Mouse (Mus musculus) kidney, postnatal 0 days (tissue): ENCODE measurements around the gene Sbf2. TPM values are rescaled to one million over a fixed set of nuclear protein-coding genes. Genes with fewer than 3 reads are reported as not detected.
A peak's percentile ranks its signal among the peaks of the same experiment; 100 is the strongest.

ENCODE experiments used
- ATAC-seq: fragments of 200-750 bp; cut with Nextera tagmentation; replicated peaks from 2 replicates; pipeline ENCODE4 v1.8.0; 2017; ENCODE audit warnings: low read depth, moderate number of reproducible peaks, moderate TSS enrichment, moderate library complexity; ENCODE audit not compliant: low FRiP score
- DNase-seq: peaks from one replicate; pipeline ENCODE4 v3.0.0-alpha.2; 2016; ENCODE audit warnings: low spot score
- H3K27ac ChIP-seq: fragments of 300-500 bp; sonication (generic); 2 replicates; pipeline ENCODE4 v1.5.1; 2014; ENCODE audit warnings: mild to moderate bottlenecking
- H3K27me3 ChIP-seq: fragments of 300-500 bp; sonication (generic); 2 replicates; pipeline ENCODE4 v1.6.1; 2014; ENCODE audit warnings: low read length, mixed read lengths; ENCODE audit not compliant: insufficient read depth
- H3K36me3 ChIP-seq: fragments of 300-500 bp; sonication (generic); 2 replicates; pipeline ENCODE4 v1.6.1; 2014; ENCODE audit warnings: low read length, mixed read lengths; ENCODE audit not compliant: insufficient read depth
- H3K4me1 ChIP-seq: fragments of 300-500 bp; sonication (generic); replicated peaks from 2 replicates; pipeline ENCODE4 v1.6.1; 2014; ENCODE audit warnings: antibody characterized with exemption, low read length, mixed read lengths; ENCODE audit not compliant: insufficient read depth
- H3K4me2 ChIP-seq: fragments of 300-500 bp; sonication (generic); 2 replicates; pipeline ENCODE4 v1.6.1; 2014; ENCODE audit warnings: mild to moderate bottlenecking, low read length, moderate library complexity, mixed read lengths
- H3K4me3 ChIP-seq: fragments of 300-500 bp; sonication (generic); replicated peaks from 2 replicates; pipeline ENCODE4 v1.5.1; 2014; ENCODE audit warnings: low read depth, low read length
- H3K9ac ChIP-seq: fragments of 300-500 bp; sonication (generic); 2 replicates; pipeline ENCODE4 v1.6.1; 2014; ENCODE audit warnings: low read depth, low read length
- H3K9me3 ChIP-seq: fragments of 300-500 bp; sonication (generic); replicated peaks from 2 replicates; pipeline ENCODE4 v1.6.1; 2016; ENCODE audit warnings: low read length, inconsistent platforms, mixed read lengths
- CTCF ChIP-seq: IDR thresholded peaks from 2 replicates; pipeline ENCODE4 v1.5.1; 2016; ENCODE audit warnings: antibody characterized with exemption, low read depth, mild to moderate bottlenecking, moderate library complexity
- WGBS: fragments of 180-500 bp; shearing (Covaris S2); extraction: QIAGEN DNeasy Blood & Tissue Kit; methylation state at CpG from one replicate; pipeline ENCODE4 v1.1.7; 2014; 5-methylcytosine and 5-hydroxymethylcytosine counted together
- polyA plus RNA-seq: library from polyadenylated mRNA; unstranded; fragments of >200 nt; fragmentation: Nextera tagmentation; extraction: Ambion mirVana; gene quantifications from 2 replicates; pipeline ENCODE4 v1.2.1, GENCODE M21; 2015

Gene Sbf2
- polyA plus RNA-seq, 1 experiment from 2014 or later, result 27.5 TPM

DNA sequence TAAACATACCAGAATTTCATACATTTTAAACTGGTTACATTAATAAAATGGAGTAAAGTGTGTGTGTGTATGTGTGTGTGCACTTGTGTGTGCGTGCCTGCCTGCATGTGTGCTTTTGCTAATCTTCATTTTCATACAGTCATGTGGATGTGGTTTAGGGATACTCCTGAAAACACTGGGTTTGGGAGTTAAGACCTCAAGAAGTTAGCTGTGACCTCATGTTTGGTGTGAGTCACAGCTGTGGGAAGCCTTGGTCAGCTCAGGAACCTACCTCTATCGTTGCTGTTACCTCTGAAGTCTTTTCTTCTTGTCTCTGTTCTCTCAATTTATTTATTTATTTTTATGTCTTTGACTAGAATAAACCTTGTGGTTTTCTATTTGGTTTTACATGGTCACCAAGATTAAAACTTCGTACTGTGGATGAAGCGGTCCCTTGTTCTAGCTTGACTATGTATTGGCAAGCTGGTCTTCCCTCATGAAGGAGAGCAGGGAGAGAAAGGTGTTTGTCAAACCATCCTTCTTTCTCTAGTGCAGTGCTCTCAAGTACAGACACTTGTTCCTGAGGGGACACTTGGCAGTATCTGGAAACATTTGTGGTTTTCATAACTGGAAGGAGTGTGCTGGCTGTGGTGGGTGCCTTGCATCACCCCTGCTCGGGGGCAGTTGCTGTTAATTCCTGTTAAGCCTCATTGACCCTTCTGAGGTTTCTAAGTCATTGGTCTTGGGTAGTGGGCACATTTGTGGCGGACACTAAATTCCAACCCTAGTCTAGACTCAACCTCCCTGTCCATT is 331.0 kb downstream of the Sbf2 start:
- ATAC-seq, result no peak
- no peak for DNase-seq
- H3K4me1 ChIP-seq, result peaks cover under 1% of the 10 kb centered on the region; the same call in 1 of the 2 replicates
- no peaks in the 10 kb centered on the region for H3K9me3 ChIP-seq
- no peak overlapping the region for H3K4me2 ChIP-seq
- no peaks in the 10 kb centered on the region for H3K27me3 ChIP-seq
- 85% methylated on average over 6 of the region's 6 CpGs for WGBS
- H3K9ac ChIP-seq, result no peak overlapping the region
- H3K27ac ChIP-seq, result no peak overlapping the region
- no peak overlapping the region for H3K4me3 ChIP-seq
- peaks cover 21% of the 10 kb centered on the region for H3K36me3 ChIP-seq
- no peak for TF ChIP-seq CTCF

DNA sequence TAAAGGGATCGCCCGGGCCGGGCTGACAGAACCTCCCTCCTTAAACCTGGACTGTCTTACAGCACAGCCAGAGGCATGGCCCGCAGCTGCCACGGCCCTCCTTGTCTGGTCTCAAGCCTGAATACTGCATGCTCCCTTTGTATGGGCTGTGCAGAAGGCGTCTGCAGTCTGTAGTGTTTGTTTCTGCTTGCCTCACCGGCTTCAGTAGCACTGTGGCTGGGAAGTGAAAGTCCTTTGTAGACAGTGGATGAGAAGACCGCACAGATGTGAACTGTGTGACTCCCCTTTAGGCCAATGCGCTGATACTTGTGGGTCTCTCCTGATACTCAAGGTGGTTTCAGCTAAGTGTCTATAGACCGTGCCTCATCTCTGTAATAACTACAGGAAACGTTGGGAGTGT is 331.9 kb downstream of the Sbf2 start:
- Histone ChIP-seq H3K27me3 (no peaks in the 10 kb centered on the region), H3K4me2 (no peak overlapping the region), H3K36me3 (peaks cover 27% of the 10 kb centered on the region), H3K9ac (no peak overlapping the region), H3K9me3 (no peaks in the 10 kb centered on the region), H3K4me1 (no peaks in the 10 kb centered on the region), H3K27ac (no peak overlapping the region), H3K4me3 (no peak overlapping the region)
- TF ChIP-seq CTCF, result no peak
- WGBS, result 90% methylated on average over 11 of the region's 11 CpGs
- ATAC-seq, result no peak
- DNase-seq, result no peak

- no peak for DNase-seq
- H3K36me3 ChIP-seq, result peaks cover 34% of the 10 kb centered on the region
- H3K27ac ChIP-seq, result no peak overlapping the region
- no peaks in the 10 kb centered on the region for H3K4me1 ChIP-seq
- no peak overlapping the region for H3K4me3 ChIP-seq
- no peaks in the 10 kb centered on the region for H3K27me3 ChIP-seq
- ATAC-seq, result no peak
- 89% methylated on average over 11 of the region's 11 CpGs for WGBS
- no peak overlapping the region for H3K9ac ChIP-seq
- H3K9me3 ChIP-seq, result no peaks in the 10 kb centered on the region
- no peak overlapping the region for H3K4me2 ChIP-seq
- TF ChIP-seq CTCF, result no peak
These were observed 333.1 kb downstream of the Sbf2 start for GRCm38 (mm10) chr7:110281435-110282256.

DNA sequence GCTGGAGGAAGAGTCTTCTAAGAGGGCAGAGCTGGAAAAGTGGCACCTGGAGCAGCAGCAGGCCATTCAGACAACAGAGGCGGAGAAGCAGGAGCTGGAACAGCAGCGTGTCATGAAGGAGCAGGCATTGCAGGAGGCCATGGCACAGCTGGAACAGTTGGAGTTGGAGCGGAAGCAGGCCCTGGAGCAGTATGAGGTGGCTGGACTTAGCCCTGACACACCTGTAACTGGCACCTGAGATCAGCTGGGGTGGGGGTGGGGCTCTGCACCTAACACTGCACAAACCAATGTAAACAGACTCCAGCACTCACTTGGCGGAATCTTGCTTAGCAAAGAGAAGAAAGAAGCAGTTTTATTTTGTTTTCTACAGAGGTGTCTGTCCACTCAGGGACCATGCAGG is 335.5 kb downstream of the Sbf2 start:
- DNase-seq, result no peak
- Histone ChIP-seq H3K4me1 (no peaks in the 10 kb centered on the region), H3K27me3 (no peaks in the 10 kb centered on the region), H3K9ac (no peak overlapping the region), H3K27ac (no peak overlapping the region), H3K9me3 (no peaks in the 10 kb centered on the region), H3K4me3 (no peak overlapping the region), H3K36me3 (peaks cover 51% of the 10 kb centered on the region), H3K4me2 (no peak overlapping the region)
- no peak for ATAC-seq
- no peak for TF ChIP-seq CTCF
- 99% methylated on average over 4 of the region's 4 CpGs for WGBS

DNA sequence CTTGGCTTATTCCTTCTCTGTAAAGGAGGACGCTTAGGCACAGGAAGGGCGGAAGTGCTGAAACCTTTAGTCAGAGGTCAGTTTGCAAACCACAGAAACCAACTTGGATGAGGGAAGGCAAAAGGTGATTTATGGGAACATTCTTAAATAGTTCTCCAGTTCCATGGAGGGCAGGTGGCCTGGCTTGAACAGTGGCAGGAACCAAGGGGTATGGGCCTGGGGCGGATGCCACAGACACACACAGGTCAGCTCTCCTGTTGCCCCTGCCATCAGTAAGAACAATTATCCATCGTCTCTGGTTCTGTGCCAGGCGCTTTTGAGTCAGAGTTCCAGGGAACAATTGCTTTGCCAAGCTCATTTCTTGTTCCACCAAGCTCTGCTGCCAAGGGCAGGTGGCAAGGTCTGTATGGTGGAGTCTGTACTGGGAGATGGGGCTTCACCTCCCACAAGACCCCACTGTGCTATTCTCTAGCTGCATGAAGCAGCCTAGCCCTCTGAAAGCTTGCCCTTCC is 336.9 kb downstream of the Sbf2 start:
- DNase-seq, result no peak
- ATAC-seq, result no peak
- Histone ChIP-seq H3K4me3 (no peak overlapping the region), H3K27me3 (no peaks in the 10 kb centered on the region), H3K4me1 (no peaks in the 10 kb centered on the region; the same call in 1 of the 2 replicates), H3K9ac (no peak overlapping the region), H3K9me3 (no peaks in the 10 kb centered on the region), H3K4me2 (no peak overlapping the region), H3K36me3 (peaks cover 58% of the 10 kb centered on the region), H3K27ac (no peak overlapping the region)
- whole genome bisulfite sequencing, result 84% methylated on average over 5 of the region's 5 CpGs
- TF ChIP-seq CTCF, result no peak

DNA sequence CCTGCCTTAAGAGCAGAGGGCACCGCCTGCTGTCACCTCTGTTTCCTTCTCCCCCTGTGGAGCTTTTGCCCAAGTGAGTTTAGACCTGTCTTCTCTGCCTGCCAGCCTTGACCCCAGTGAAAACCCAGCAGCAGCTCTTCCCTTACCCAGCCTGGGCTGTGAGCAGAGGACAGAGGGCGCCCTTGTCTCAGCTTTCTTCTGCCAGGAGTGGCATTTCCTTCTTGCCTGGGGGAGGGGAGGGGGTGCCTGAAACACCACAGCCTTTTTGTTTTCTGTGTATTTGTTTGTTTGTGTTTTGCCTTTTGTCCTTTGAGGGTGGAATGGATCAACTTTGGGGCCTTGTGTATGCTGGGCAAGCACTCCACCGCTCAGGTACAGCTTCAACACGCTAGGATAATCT is 342.3 kb downstream of the Sbf2 start:
- peak; percentile 38 for TF ChIP-seq CTCF
- WGBS, result 82% methylated on average over 4 of the region's 4 CpGs
- peak overlapping the region; percentile 82 for H3K27ac ChIP-seq
- H3K27me3 ChIP-seq, result no peaks in the 10 kb centered on the region
- ATAC-seq, result no peak
- H3K4me1 ChIP-seq, result peaks cover 2% of the 10 kb centered on the region; the same call in 1 of the 2 replicates
- H3K4me3 ChIP-seq, result no peak overlapping the region
- H3K4me2 ChIP-seq, result no peak overlapping the region
- DNase-seq, result no peak
- H3K36me3 ChIP-seq, result peaks cover 29% of the 10 kb centered on the region
- no peaks in the 10 kb centered on the region for H3K9me3 ChIP-seq
- H3K9ac ChIP-seq, result no peak overlapping the region
